Mouse (Mus musculus) kidney, postnatal 4 days (tissue): ENCODE results near the gene Eefsec.

Source experiments
- DNase-seq, 2 experiments: peaks; one replicate each; pipeline ENCODE4 v3.0.0; 2021; ENCODE audit warnings: mixed read lengths in 2 of 2

Eefsec gene

DNA sequence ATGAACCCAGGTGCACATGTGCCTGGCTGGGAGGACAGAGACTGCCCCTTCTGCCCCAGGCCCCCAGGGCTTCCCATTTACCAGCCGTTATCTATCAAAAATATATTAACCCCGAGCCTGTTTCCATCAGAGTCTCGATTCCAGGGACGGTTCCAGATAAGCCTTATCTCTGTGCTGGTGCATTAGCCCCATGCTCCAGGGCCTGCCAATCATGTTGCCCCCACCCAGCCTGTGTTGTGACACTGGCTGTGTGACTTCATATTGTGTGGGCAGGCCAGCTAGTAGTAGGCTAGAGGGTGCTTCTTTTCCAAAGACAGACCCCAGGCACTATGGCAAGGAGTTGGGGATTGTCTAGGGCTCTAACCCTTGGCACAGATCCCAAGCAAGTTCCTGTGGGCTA lies 190.9 kb downstream of the Eefsec start:
- no peak for DNase-seq

GRCm38 (mm10) chr6:88254082-88254481 lies 192.3 kb downstream of the Eefsec start:
- no peak for DNase-seq

DNA sequence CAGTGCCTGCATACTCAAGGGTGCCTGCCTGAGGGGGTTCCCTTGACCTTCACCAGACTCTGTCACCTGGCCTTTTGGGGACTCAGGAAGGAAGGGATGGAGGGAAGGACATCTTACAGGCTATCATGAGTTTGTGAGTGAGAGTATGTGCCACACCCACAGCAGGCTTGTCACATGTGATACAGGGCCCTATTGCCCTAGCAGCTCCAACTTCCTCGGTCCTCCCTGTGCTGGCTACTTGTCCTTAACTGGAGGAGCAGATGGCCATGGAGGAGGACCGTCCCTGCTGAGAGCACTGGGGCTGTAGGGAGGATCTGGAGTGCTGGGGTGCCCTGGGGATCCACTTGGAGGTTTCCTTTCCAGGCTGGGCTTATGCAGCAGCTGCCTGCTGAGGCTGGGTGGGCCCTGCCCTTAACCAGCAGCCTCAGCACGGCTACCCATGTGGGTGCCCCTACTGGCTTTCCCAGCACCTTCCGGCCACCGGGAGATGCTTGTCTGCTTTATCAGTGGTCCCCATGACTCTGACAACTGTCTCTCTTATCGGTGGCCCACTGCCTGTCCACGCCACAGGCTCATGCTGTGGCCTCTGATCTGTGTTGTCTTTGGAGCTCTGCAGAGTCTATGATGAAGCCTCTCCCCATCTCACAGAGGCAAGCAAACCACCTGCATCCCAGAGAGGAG lies 194.4 kb downstream of the Eefsec start:
- no peak for DNase-seq

DNA sequence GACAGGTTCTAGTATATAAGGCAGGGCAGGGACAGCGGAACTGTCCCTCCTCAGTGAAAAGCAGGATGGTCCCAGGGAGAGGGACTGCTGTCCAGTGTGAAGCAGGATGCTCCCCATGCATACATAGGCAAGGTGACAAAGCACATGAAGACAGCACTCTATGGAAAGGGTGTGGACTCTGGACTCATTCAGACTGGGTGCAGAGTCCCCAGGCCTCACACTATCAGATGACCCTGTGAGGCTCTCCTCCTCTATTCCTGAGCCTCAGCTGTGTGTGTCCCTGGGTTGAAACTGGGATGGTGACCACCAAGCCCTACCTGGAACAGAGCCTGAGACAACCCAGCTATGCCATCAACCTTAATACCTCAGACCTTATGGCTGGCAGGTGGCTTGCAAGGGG lies 194.9 kb downstream of the Eefsec start:
- no peak for DNase-seq

- DNase-seq, result no peak
These were observed 197.1 kb downstream of the Eefsec start for GRCm38 (mm10) chr6:88249231-88249630.

GRCm38 (mm10) chr6:88242604-88243003 lies 203.7 kb downstream of the Eefsec start:
- peak; percentile 75 to 85 for DNase-seq

GRCm38 (mm10) chr6:88236513-88236912 lies 209.8 kb downstream of the Eefsec start:
- peak; percentile 35 to 55 for DNase-seq

GRCm38 (mm10) chr6:88235983-88236382 lies 210.4 kb downstream of the Eefsec start:
- peak in 1 of 2 experiments; percentile 15 for DNase-seq

DNA sequence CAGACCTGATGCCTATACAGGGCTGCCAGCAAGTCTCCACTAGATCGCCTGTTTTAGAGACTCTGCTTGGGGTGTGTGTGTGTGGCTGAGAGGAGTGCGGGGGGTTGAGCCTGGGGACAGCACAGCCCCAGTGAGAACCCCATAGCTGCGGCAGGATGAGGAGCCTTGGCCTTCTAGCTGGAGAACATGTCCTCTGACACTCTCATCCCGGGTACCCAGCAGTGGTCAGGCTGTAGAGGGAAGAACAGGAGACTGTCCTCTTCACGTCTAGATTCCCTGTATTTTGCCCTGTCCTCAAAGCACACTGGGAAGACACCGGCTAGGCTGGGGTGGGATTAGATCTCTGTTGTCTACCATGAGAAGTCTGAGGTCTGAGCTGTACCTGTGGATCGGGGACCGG lies 210.9 kb downstream of the Eefsec start:
- DNase-seq, result no peak

- DNase-seq, result peak; percentile 51 to 61
These were observed 212.3 kb downstream of the Eefsec start for GRCm38 (mm10) chr6:88233996-88234395.

GRCm38 (mm10) chr6:88232221-88232620 lies 214.1 kb downstream of the Eefsec start:
- no peak for DNase-seq

DNA sequence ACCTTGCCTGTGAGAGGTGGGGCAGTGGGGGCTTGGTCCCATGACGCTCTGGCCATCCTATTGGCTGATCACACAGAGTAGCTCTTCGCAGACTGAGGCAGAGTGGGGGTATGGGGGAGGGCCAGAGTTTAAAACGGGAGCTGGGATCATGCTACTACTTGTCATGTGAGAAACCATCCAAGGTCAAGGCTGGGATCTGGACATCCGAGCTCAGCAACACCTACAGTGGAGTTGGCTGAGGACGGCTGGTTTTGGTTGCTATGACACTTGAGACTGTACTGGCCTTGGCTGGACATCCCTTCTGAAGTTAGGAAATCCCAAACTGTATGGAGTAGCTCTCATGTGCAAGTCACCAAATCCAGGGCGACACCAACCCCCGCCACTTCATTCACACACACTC lies 214.5 kb downstream of the Eefsec start:
- no peak for DNase-seq

GRCm38 (mm10) chr6:88229221-88229620 lies 217.1 kb downstream of the Eefsec start:
- DNase-seq, result no peak

DNA sequence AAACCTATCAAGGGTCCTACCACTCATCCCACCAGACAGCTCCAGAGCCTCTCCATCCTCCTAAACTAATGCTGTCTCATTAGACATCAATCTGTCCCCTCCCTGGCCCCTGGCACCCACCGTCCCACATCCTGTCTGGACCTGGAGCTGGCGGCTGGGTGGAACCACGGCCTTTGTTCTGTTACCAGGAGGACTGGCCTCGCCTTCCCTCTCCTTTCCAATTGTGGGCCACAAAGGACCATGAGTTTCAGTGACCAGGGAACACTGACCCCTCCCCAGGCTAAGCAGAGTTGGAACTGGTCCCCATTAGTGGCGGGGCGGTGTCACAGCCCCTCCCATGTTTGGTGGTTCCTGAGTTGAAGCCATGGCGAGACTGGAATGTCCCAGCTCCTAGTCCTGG lies 218.8 kb downstream of the Eefsec start:
- no peak for DNase-seq

DNA sequence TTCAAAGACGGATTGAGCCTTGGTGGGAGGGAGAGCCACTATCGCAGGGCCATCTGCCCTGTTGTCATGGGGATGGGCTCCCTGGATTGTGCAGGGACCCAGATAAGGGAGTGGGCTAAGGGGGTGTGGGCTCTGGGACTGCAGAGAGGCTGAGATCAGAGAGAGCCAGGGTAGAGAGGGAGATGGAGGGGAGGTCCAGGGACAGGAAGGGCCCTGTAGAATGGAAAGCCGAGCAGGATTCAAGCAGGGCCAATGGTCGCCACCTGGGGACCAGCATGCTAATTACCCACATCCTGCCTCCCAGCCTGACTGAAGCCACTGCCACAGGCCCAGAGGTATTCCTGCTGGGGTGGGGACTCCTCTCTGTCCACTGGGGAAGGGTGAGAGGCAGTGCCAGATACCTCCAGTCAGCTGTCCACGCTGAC lies 219.8 kb downstream of the Eefsec start:
- peak in 1 of 2 experiments; percentile 28 for DNase-seq

- no peak for DNase-seq
These were observed 224.4 kb downstream of the Eefsec start, which contains the start of gene Dnajb8 for GRCm38 (mm10) chr6:88221968-88222367. TSS of gene Dnajb8 (plus strand) at chr6:88222268.

- no peak for DNase-seq
These were observed 227.2 kb downstream of the Eefsec start for GRCm38 (mm10) chr6:88219094-88219493.

DNA sequence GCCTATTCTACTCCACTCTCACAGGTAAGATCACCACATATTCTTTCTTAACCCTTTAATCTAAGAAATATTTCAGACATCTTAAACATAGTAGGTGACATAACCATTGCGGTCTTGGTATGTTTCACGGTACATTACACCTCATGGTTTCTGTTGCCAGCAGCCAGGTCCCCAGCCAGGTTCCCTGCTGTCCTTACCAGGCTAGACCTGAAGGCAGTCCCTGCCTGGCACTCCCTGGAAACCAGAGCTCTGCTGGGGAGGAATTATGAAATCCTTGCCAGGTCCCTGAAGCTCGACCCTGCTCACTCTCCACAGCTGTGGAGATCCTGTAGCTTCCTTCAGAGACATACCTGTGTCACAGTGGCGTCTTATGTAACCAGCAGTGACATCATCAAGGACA lies 230.1 kb downstream of the Eefsec start:
- DNase-seq, result no peak

DNA sequence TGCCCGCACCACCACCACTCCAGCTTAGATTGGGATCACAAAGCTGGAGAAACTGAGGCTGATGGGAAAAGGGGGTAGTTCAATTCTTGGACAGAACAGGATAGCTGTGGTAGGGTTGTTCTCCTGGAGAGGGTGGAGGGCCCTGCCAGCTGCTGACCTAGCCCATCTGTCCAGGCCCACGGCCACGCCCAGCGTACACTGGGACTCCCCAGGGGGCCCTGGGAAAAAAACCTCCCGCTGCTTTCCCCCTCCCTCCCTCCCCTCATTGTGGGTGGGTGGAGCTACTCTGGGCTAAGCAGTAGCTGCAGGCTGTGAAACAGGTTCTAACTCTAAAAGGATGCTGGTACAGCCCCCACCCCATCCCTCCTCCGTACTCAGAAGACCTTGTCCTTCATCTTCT lies 230.5 kb downstream of the Eefsec start:
- DNase-seq, result no peak

DNA sequence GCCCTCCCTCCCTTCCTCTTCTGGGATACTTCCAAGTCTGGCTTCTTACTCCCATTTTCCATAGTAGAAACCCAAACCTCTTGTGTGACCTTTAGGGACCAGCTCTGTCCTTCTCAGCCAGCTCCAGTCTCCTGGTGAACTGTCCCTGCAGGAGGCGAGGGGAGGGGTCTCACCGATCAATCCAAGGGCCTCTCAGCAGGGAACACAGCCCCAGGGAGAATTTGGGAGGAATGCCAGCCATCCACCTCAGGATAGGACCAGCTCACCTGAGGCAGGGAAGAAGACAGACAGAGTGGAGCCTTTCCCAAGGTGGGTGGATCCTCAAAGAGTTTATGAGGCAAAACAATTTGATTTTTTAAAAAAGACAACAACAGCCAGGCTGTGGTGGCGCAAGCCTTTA lies 236.2 kb downstream of the Eefsec start:
- no peak for DNase-seq

DNA sequence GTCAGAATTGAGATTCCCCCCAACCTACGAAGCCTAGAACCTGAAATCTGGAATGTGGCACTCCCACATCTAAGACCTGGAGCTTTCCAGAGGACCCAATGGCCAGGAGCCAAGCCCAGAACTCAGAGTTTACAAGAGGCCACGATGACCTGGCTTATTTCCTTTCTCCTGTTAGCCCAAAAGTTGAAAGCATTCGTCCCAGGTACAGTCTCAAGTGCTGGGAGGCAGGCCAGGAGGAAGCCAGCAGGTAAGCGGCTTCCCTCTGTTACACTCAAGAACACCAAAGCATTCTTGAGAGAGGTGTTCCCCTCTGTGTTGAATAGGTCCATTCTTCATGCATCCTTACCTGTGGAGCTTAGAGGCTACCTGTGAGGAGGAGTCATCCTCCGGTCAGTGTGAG lies 236.9 kb downstream of the Eefsec start:
- no peak for DNase-seq

GRCm38 (mm10) chr6:88208321-88208720 lies 238.0 kb downstream of the Eefsec start:
- DNase-seq, result no peak

GRCm38 (mm10) chr6:88207403-88208033 lies 238.8 kb downstream of the Eefsec start:
- no peak for DNase-seq
